Mouse (Mus musculus) small intestine, adult 2 months (tissue): ENCODE measurements at regions not wholly inside any gene's neighbourhood (a gene's known extent, or its start where the extent isn't known, plus 50 kb on each side); places are given as distances from the start of the nearest gene placed in this dataset.

Experiments
- CTCF ChIP-seq: fragments of 200-500 bp; IDR thresholded peaks from 2 replicates; pipeline ENCODE4 v1.5.1; 2012; ENCODE audit warnings: low read depth, mild to moderate bottlenecking, control low read depth, inconsistent platforms, low read length, moderate library complexity, mixed read lengths; ENCODE audit not compliant: insufficient replicate concordance, insufficient read length; ENCODE audit errors: extremely low read depth
- POLR2A ChIP-seq: fragments of 200-500 bp; IDR thresholded peaks from 2 replicates; pipeline ENCODE4 v1.6.1; 2012; ENCODE audit warnings: low read depth, mild to moderate bottlenecking, control low read depth, inconsistent platforms, low read length, moderate library complexity

DNA sequence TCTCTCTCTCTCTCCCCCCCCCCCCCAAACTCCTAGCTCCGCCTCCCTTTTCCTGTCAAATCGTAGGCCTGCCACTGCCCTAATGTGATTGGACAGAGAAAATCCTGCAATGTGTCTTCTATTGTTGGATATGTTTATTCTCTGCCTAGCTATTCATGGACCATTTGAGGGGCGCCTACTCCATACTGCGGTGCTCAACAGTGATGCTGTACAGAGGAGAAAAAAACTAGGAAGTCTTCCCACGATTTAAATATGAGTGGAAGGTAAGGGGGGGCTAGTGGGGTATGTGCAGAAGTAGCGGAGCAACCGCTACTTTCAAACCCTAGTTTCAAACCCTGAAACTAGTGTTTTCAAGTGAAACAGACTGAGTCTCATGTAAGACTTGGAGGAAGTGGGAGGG is 151.6 kb upstream of the Tnfaip3 start:
- no peak for TF ChIP-seq CTCF
- TF ChIP-seq POLR2A = no peak
